Mouse (Mus musculus): ENCODE measurements at regions not wholly inside any gene's neighbourhood (a gene's known extent, or its start where the extent isn't known, plus 50 kb on each side); places are given as distances from the start of the nearest gene placed in this dataset.

GRCm38 (mm10) chr7:63313096-63313495 lies 100.7 kb upstream of the Chrna7 start:
- no peak for DNase-seq (ENCODE audit: extremely low spot score)

DNA sequence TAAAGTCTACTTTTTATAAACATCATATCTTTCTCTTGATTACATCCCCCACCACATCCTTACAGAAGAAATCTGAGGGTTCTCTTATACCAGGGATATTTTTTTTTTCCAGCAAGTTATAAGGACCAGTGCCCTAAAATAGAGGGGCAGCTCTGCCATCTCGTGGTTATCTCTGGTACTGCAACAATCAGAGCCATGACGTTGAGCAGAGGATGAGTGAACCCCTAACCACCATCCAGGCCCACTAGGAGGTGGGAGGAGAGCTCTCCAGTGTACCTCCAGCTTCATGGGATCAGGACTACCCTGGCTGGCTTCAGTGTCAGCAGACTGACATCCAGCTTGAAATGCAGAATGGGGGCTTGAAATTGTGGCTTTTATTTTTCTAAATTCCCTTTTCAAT lies 107.2 kb upstream of the Chrna7 start:
- DNase-seq (ENCODE audit: extremely low spot score): peak; percentile 64

- DNase-seq (ENCODE audit: extremely low spot score): no peak
Measured at GRCm38 (mm10) chr7:63321171-63321570, 108.8 kb upstream of the Chrna7 start.

DNA sequence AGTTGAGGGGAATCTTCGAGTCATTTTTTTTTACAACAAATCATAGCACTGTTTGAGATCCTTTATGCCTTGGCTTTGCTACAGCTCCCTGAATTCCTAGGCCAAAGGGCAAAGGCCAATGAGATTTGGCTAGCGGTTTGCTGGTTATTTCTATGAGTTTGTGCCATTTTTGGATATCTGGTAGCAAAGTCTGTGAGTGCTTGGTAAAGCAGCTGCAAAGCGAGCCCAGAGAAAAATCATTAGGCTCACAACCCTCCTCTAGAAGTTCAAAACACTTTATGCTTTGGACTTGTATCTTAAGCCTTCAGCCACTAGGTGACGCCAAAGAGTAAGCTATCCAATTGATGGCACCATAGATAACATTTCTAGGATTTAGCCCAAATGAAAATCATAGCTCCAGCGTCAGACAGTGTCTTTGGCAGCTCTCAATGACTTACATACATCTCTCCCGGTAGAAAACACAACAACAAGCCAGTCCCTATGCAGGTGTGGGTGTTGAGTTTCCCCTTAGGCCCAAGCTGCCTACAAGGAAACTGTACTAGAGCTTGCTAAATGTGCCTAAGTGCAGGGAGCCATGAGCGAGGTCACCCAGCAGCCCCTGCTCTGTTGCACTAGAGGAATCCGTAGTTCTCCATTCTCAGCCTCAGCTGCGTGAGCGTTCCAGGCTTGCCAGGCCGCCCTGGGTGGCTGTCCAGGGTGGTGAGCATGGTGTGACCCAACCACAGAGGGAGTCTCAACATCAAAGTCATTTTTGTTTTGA lies 109.8 kb upstream of the Chrna7 start:
- DNase-seq (ENCODE audit: extremely low spot score): peak; percentile 38

- DNase-seq (ENCODE audit: extremely low spot score): peak; percentile 24
Measured at GRCm38 (mm10) chr7:63335146-63335545, 109.4 kb upstream of the Otud7a start.

- no peak for DNase-seq (ENCODE audit: extremely low spot score)
Measured at GRCm38 (mm10) chr7:63336072-63336471, 108.5 kb upstream of the Otud7a start.

- DNase-seq (ENCODE audit: extremely low spot score): no peak
Measured at GRCm38 (mm10) chr7:63341716-63342115, 102.8 kb upstream of the Otud7a start.

- DNase-seq (ENCODE audit: extremely low spot score): peak; percentile 30
Measured at GRCm38 (mm10) chr7:63345671-63346392, 98.7 kb upstream of the Otud7a start.

DNA sequence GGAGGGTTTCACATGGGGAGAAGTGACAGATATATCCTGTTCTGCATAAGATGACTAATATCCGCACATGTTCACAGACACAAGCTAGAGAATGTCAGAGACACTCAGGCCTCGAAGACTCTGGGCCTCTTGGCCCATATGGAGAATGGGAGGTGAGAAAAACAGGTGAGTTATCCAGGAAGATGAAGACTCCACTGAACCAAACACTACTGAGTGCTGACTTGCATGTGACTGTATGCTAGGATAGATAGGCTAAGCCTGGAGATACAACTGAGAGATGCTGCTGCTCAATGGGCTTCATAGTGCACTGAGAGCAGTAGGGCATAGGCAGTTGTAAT lies 98.2 kb upstream of the Otud7a start:
- DNase-seq (ENCODE audit: extremely low spot score): no peak
